Mouse (Mus musculus): ENCODE data around the gene Ccs. TPM values are rescaled to one million over a fixed set of nuclear protein-coding genes. Genes with fewer than 3 reads are reported as not detected.

Gene Ccs
- polyA plus RNA-seq, 1 experiment, result 48.7 TPM

- H3K4me1 ChIP-seq (ENCODE audit: control insufficient read depth, insufficient read depth, low read length), result peaks cover 5% of the 10 kb centered on the region
- TF ChIP-seq CTCF (IDR thresholded peaks at IDR 0.05; ENCODE audit: extremely low read depth, insufficient read depth, low read length) (no peak), POLR2A (IDR thresholded peaks at IDR 0.05; ENCODE audit: extremely low read depth, insufficient read depth, low read length) (no peak)
- no peak overlapping the region for H3K4me3 ChIP-seq (ENCODE audit: insufficient read depth, low read length)
- no peak overlapping the region for H3K27ac ChIP-seq (ENCODE audit: insufficient read depth, low read length)
These were observed 43.2 kb downstream of the Ccs start for GRCm38 (mm10) chr19:4795929-4796328.

GRCm38 (mm10) chr19:4793831-4794422, 45.2 kb downstream of the Ccs start, which contains the start of gene Rbm4:
Gene Rbm4 (minus strand): TSS chr19:4793901.
- peaks cover 8% of the 10 kb centered on the region; the same call in 1 of the 2 replicates for H3K4me1 ChIP-seq (ENCODE audit: control insufficient read depth, insufficient read depth, low read length)

GRCm38 (mm10) chr19:4793281-4793830, 45.8 kb downstream of the Ccs start:
- TF ChIP-seq CTCF (IDR thresholded peaks at IDR 0.05; ENCODE audit: extremely low read depth, insufficient read depth, low read length) (no peak), POLR2A (IDR thresholded peaks at IDR 0.05; ENCODE audit: extremely low read depth, insufficient read depth, low read length) (no peak)
- peak overlapping the region; percentile 90 for H3K4me3 ChIP-seq (ENCODE audit: insufficient read depth, low read length)
- H3K4me1 ChIP-seq (ENCODE audit: control insufficient read depth, insufficient read depth, low read length), result peaks cover 8% of the 10 kb centered on the region; the same call in 1 of the 2 replicates
- 0 out of 2 replicates have a peak overlapping the region, but pooled peaks have one; percentile 10 for H3K27ac ChIP-seq (ENCODE audit: insufficient read depth, low read length)

More at GRCm38 (mm10) chr19:4793831-4794422, 45.2 kb downstream of the Ccs start, which contains the start of gene Rbm4:
- TF ChIP-seq CTCF (IDR thresholded peaks at IDR 0.05; ENCODE audit: extremely low read depth, insufficient read depth, low read length) (no peak), POLR2A (IDR thresholded peaks at IDR 0.05; ENCODE audit: extremely low read depth, insufficient read depth, low read length) (peak; percentile 87)
- peak within 1 kb of the TSS; percentile 90 for H3K4me3 ChIP-seq (ENCODE audit: insufficient read depth, low read length)
- 0 out of 2 replicates have a peak within 1 kb of the TSS, but pooled peaks have one; percentile 10 for H3K27ac ChIP-seq (ENCODE audit: insufficient read depth, low read length)

GRCm38 (mm10) chr19:4786313-4786712, 52.8 kb downstream of the Ccs start:
- TF ChIP-seq CTCF (IDR thresholded peaks at IDR 0.05; ENCODE audit: extremely low read depth, insufficient read depth, low read length) (no peak), POLR2A (IDR thresholded peaks at IDR 0.05; ENCODE audit: extremely low read depth, insufficient read depth, low read length) (no peak)
- Histone ChIP-seq H3K27ac (ENCODE audit: insufficient read depth, low read length) (no peak overlapping the region), H3K4me1 (ENCODE audit: control insufficient read depth, insufficient read depth, low read length) (peaks cover 7% of the 10 kb centered on the region), H3K4me3 (ENCODE audit: insufficient read depth, low read length) (no peak overlapping the region)

- Histone ChIP-seq H3K27ac (ENCODE audit: insufficient read depth, low read length) (no peak overlapping the region), H3K4me1 (ENCODE audit: control insufficient read depth, insufficient read depth, low read length) (peaks cover 6% of the 10 kb centered on the region), H3K4me3 (ENCODE audit: insufficient read depth, low read length) (no peak overlapping the region)
- TF ChIP-seq POLR2A (IDR thresholded peaks at IDR 0.05; ENCODE audit: extremely low read depth, insufficient read depth, low read length) (no peak), CTCF (IDR thresholded peaks at IDR 0.05; ENCODE audit: extremely low read depth, insufficient read depth, low read length) (no peak)
These were observed 53.9 kb downstream of the Ccs start for GRCm38 (mm10) chr19:4785206-4785605.

- TF ChIP-seq CTCF (IDR thresholded peaks at IDR 0.05; ENCODE audit: extremely low read depth, insufficient read depth, low read length), result no peak
- Histone ChIP-seq H3K27ac (ENCODE audit: insufficient read depth, low read length) (no peak overlapping the region), H3K4me3 (ENCODE audit: insufficient read depth, low read length) (no peak overlapping the region), H3K4me1 (ENCODE audit: control insufficient read depth, insufficient read depth, low read length) (peaks cover 3% of the 10 kb centered on the region)
These were observed 56.2 kb downstream of the Ccs start for GRCm38 (mm10) chr19:4782891-4783290.

Other genes starting within 250 kb of the Ccs start
- 28.1 and 30.2 TPM in 2 replicates for gene Lrfn4, start 223.7 kb downstream of the Ccs start, polyA plus RNA-seq (2012; rRNA removed)
- gene Rce1, start 213.7 kb downstream of the Ccs start, polyA plus RNA-seq (2012; rRNA removed), result 52.9 and 54.0 TPM in 2 replicates
- 3.3 and 3.7 TPM in 2 replicates for gene Gm960, start 140.7 kb downstream of the Ccs start, polyA plus RNA-seq (2012; rRNA removed)
- gene Sptbn2, start 128.2 kb downstream of the Ccs start, polyA plus RNA-seq (2012; rRNA removed), result 198 and 220 TPM in 2 replicates
- 16.0 and 17.8 TPM in 2 replicates for gene Rbm4b, start 82.8 kb downstream of the Ccs start, polyA plus RNA-seq (2012; rRNA removed)
- 57.4 and 61.8 TPM in 2 replicates for gene Rbm4, start 45.4 kb downstream of the Ccs start, polyA plus RNA-seq (2012; rRNA removed)
- gene Gm21992, start 27.7 kb downstream of the Ccs start, polyA plus RNA-seq (2012; rRNA removed), result 16.7 and 18.9 TPM in 2 replicates
- gene Rbm14, start 27.7 kb downstream of the Ccs start, polyA plus RNA-seq (2012; rRNA removed), result 22.8 and 25.1 TPM in 2 replicates
- gene Ccdc87, start within 50 bp of the Ccs start, polyA plus RNA-seq (2012; rRNA removed), result 2.0 and 2.1 TPM in 2 replicates
- 133 and 142 TPM in 2 replicates for gene Ctsf, start 15.8 kb upstream of the Ccs start, polyA plus RNA-seq (2012; rRNA removed)
- 0.79 and 0.87 TPM in 2 replicates for gene Actn3, start 38.6 kb upstream of the Ccs start, polyA plus RNA-seq (2012; rRNA removed)
- 41.3 and 47.9 TPM in 2 replicates for gene Zdhhc24, start 39.3 kb upstream of the Ccs start, polyA plus RNA-seq (2012; rRNA removed)
- gene Bbs1, start 67.3 kb upstream of the Ccs start, polyA plus RNA-seq (2012; rRNA removed), result 28.5 and 32.7 TPM in 2 replicates
- gene Dpp3, start 89.0 kb upstream of the Ccs start, polyA plus RNA-seq (2012; rRNA removed), result 51.5 and 54.5 TPM in 2 replicates
- gene Peli3, start 103.8 kb upstream of the Ccs start, polyA plus RNA-seq (2012; rRNA removed), result 15.8 and 19.5 TPM in 2 replicates
- 70.5 and 74.8 TPM in 2 replicates for gene Mrpl11, start 122.8 kb upstream of the Ccs start, polyA plus RNA-seq (2012; rRNA removed)
- 16.8 and 20.6 TPM in 2 replicates for gene Npas4, start 151.0 kb upstream of the Ccs start, polyA plus RNA-seq (2012; rRNA removed)
- 19.8 and 21.5 TPM in 2 replicates for gene Slc29a2, start 184.5 kb upstream of the Ccs start, polyA plus RNA-seq (2012; rRNA removed)
- 106 and 111 TPM in 2 replicates for gene B4gat1, start 199.5 kb upstream of the Ccs start, polyA plus RNA-seq (2012; rRNA removed)
- gene AC124502.3, start 199.6 kb upstream of the Ccs start, polyA plus RNA-seq (2012; rRNA removed), result 4.8 and 6.8 TPM in 2 replicates
- gene Brms1, start 202.0 kb upstream of the Ccs start, polyA plus RNA-seq (2012; rRNA removed), result 29.1 and 34.8 TPM in 2 replicates
- 68.7 and 69.0 TPM in 2 replicates for gene Rin1, start 211.1 kb upstream of the Ccs start, polyA plus RNA-seq (2012; rRNA removed)
- 5.8 and 6.3 TPM in 2 replicates for gene Cd248, start 228.7 kb upstream of the Ccs start, polyA plus RNA-seq (2012; rRNA removed)
- gene Tmem151a, start 246.2 kb upstream of the Ccs start, polyA plus RNA-seq (2012; rRNA removed), result 145 and 146 TPM in 2 replicates
- gene Yif1a, start 249.2 kb upstream of the Ccs start, polyA plus RNA-seq (2012; rRNA removed), result 54.7 and 56.2 TPM in 2 replicates

All from cortical plate, adult 2 months (tissue).